Mouse (Mus musculus) kidney, postnatal 0 days (tissue): ENCODE results near the gene Fam129a. TPM values are rescaled to one million over a fixed set of nuclear protein-coding genes. Genes with fewer than 3 reads are reported as not detected.

ENCODE experiments used
- ATAC-seq: fragments of 200-750 bp; cut with Nextera tagmentation; replicated peaks from 2 replicates; pipeline ENCODE4 v1.8.0; 2017; ENCODE audit warnings: low read depth, moderate number of reproducible peaks, moderate TSS enrichment, moderate library complexity; ENCODE audit not compliant: low FRiP score
- DNase-seq: peaks from one replicate; pipeline ENCODE4 v3.0.0-alpha.2; 2016; ENCODE audit warnings: low spot score
- H3K27ac ChIP-seq: fragments of 300-500 bp; sonication (generic); 2 replicates; pipeline ENCODE4 v1.5.1; 2014; ENCODE audit warnings: mild to moderate bottlenecking
- H3K27me3 ChIP-seq: fragments of 300-500 bp; sonication (generic); 2 replicates; pipeline ENCODE4 v1.6.1; 2014; ENCODE audit warnings: low read length, mixed read lengths; ENCODE audit not compliant: insufficient read depth
- H3K36me3 ChIP-seq: fragments of 300-500 bp; sonication (generic); 2 replicates; pipeline ENCODE4 v1.6.1; 2014; ENCODE audit warnings: low read length, mixed read lengths; ENCODE audit not compliant: insufficient read depth
- H3K4me1 ChIP-seq: fragments of 300-500 bp; sonication (generic); replicated peaks from 2 replicates; pipeline ENCODE4 v1.6.1; 2014; ENCODE audit warnings: antibody characterized with exemption, low read length, mixed read lengths; ENCODE audit not compliant: insufficient read depth
- H3K4me2 ChIP-seq: fragments of 300-500 bp; sonication (generic); 2 replicates; pipeline ENCODE4 v1.6.1; 2014; ENCODE audit warnings: mild to moderate bottlenecking, low read length, moderate library complexity, mixed read lengths
- H3K4me3 ChIP-seq: fragments of 300-500 bp; sonication (generic); replicated peaks from 2 replicates; pipeline ENCODE4 v1.5.1; 2014; ENCODE audit warnings: low read depth, low read length
- H3K9ac ChIP-seq: fragments of 300-500 bp; sonication (generic); 2 replicates; pipeline ENCODE4 v1.6.1; 2014; ENCODE audit warnings: low read depth, low read length
- H3K9me3 ChIP-seq: fragments of 300-500 bp; sonication (generic); replicated peaks from 2 replicates; pipeline ENCODE4 v1.6.1; 2016; ENCODE audit warnings: low read length, inconsistent platforms, mixed read lengths
- CTCF ChIP-seq: IDR thresholded peaks from 2 replicates; pipeline ENCODE4 v1.5.1; 2016; ENCODE audit warnings: antibody characterized with exemption, low read depth, mild to moderate bottlenecking, moderate library complexity
- WGBS: fragments of 180-500 bp; shearing (Covaris S2); extraction: QIAGEN DNeasy Blood & Tissue Kit; methylation state at CpG from one replicate; pipeline ENCODE4 v1.1.7; 2014; 5-methylcytosine and 5-hydroxymethylcytosine counted together
- polyA plus RNA-seq: library from polyadenylated mRNA; unstranded; fragments of >200 nt; fragmentation: Nextera tagmentation; extraction: Ambion mirVana; gene quantifications from 2 replicates; pipeline ENCODE4 v1.2.1, GENCODE M21; 2015

The Fam129a gene
- polyA plus RNA-seq, 1 experiment from 2014 or later, result 12.6 TPM

DNA sequence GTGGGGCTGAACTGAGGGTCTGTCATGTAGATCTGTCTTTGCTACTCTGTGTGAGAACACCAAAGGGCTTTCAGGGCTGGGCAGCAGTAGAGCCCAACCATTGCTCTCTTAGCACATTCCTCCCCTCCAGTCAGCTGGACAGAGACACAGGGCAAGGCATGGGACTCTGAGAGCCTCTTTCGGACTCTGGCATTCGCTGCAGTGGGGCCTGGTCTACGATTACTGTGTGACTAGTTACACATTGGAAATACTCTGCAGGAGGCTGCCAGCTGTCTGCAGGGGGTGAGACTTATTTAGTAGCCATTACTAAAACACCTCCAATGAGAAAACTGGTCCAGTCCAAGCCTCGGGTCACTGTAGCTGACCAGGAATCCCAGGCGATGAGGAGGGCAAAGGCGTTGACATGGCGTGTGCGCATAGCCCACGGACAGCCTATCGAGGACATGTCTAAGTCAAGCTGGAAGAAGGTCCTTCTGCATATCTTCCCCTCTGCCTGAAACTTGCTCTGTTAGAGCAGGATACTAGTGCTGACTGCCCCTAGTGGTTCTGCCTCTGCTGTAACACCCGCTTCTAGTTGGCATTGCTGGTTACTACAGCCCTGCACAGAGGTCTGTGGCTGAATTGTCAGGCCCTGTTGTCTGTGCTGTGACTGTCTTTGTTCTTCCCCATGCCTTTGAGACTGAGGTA, 145.2 kb downstream of the Fam129a start:
- no peak overlapping the region for H3K4me2 ChIP-seq
- WGBS, result 65% methylated on average over 11 of the region's 11 CpGs
- no peaks in the 10 kb centered on the region; the same call in 1 of the 2 replicates for H3K4me1 ChIP-seq
- DNase-seq, result peak; percentile 79
- no peak overlapping the region for H3K4me3 ChIP-seq
- peak; percentile 97 for ATAC-seq
- no peaks in the 10 kb centered on the region for H3K9me3 ChIP-seq
- peak; percentile 56 for TF ChIP-seq CTCF
- H3K36me3 ChIP-seq, result no peaks in the 10 kb centered on the region
- no peaks in the 10 kb centered on the region for H3K27me3 ChIP-seq
- H3K9ac ChIP-seq, result no peak overlapping the region
- H3K27ac ChIP-seq, result peak overlapping the region; percentile 75

DNA sequence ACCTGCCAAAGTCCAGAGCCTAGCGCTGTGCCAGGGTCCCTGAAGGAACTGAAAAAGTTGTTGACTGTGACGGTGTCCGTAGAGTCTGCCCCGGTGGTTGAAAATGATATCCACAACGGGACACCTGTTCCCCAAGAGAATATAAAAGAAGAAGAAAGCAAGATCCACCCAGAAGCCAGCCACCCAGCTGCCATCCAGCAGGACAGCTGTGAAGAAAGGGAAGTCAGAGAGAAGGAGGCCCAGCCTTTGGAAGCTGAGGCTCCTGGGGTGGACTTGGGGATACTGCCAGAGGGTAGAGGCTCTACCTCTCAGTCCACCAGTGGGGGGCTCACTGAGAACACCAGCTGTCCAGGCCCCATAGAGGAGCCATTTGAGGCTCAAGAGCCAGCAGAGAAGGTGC, 146.6 kb downstream of the Fam129a start:
- WGBS, result 89% methylated on average over 5 of the region's 5 CpGs
- H3K9me3 ChIP-seq, result no peaks in the 10 kb centered on the region
- no peak for ATAC-seq
- no peaks in the 10 kb centered on the region for H3K36me3 ChIP-seq
- no peak overlapping the region for H3K9ac ChIP-seq
- no peak overlapping the region for H3K4me2 ChIP-seq
- no peaks in the 10 kb centered on the region for H3K27me3 ChIP-seq
- no peak overlapping the region for H3K4me3 ChIP-seq
- no peak overlapping the region for H3K27ac ChIP-seq
- DNase-seq, result no peak
- TF ChIP-seq CTCF, result no peak
- H3K4me1 ChIP-seq, result no peaks in the 10 kb centered on the region; the same call in 1 of the 2 replicates

DNA sequence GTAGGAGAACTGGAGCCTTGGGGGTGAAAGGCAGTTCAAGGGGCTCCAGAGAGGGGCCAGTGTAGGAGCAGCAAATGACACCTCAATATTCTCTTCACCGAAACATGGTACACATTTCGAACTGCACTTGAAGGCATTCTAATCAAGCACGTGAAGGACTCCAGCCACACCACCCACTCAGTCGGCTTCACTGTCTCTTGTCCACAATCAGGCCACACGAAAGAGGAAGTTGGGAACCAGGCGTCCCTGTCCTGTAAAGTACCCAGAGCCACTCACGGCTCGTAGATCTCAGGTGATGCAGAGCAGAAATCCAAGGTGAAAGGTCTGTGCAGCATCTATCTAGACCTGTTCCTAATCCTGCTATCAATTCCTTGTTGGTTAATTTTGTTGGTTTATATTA, 147.6 kb downstream of the Fam129a start:
- no peak overlapping the region for H3K4me2 ChIP-seq
- no peaks in the 10 kb centered on the region for H3K36me3 ChIP-seq
- H3K4me1 ChIP-seq, result no peaks in the 10 kb centered on the region; the same call in 1 of the 2 replicates
- no peak overlapping the region for H3K4me3 ChIP-seq
- no peaks in the 10 kb centered on the region for H3K9me3 ChIP-seq
- 87% methylated on average over 8 of the region's 8 CpGs for WGBS
- no peak overlapping the region for H3K27ac ChIP-seq
- ATAC-seq (no peak), DNase-seq (no peak)
- H3K9ac ChIP-seq, result no peak overlapping the region
- no peaks in the 10 kb centered on the region for H3K27me3 ChIP-seq
- no peak for TF ChIP-seq CTCF

DNA sequence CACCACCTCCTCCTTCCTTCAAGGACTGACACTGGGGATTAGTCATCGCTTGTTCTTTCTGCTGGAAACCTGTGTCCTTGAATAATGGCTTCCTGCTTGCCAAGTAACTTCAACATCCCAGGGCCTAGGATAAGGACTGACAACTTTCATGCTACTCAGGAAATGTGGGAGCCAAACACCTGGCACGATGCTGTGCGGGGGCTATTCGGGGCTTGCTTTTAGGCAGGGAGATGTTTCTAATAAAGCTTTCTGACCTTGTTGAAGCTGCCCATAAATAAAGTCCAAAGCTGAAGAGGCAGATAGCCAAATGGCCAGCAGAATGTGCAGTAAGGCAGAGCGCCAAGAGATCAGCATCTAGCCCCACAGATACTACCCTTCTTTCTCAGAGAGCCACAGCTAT, 148.9 kb downstream of the Fam129a start:
- no peak overlapping the region for H3K4me3 ChIP-seq

DNA sequence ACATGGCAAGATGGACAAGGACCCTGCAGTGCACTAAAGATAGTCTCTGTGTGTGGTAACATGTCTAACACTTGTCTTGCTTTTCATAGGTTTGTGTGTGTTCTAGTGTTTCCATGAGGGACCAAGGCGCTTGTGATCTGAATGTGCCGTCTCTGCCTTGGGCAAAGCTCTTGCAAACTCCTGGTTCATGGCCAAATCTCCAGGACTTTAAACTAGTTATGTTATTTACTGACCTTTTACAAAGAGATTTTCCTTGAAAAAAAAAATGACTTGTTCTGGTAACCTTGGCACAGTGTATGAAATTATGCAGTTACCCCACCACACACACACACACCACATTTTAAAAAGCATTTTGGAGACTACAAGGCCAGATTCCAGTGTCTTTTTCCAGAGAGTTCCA, 149.6 kb downstream of the Fam129a start:
- H3K27ac ChIP-seq, result no peak overlapping the region
- DNase-seq (no peak), ATAC-seq (no peak)
- whole genome bisulfite sequencing, result 81% methylated on average over 2 of the region's 2 CpGs
- H3K4me1 ChIP-seq, result no peaks in the 10 kb centered on the region; the same call in 1 of the 2 replicates
- no peaks in the 10 kb centered on the region for H3K36me3 ChIP-seq
- no peak overlapping the region for H3K4me3 ChIP-seq
- H3K9me3 ChIP-seq, result no peaks in the 10 kb centered on the region
- H3K27me3 ChIP-seq, result no peaks in the 10 kb centered on the region
- H3K4me2 ChIP-seq, result no peak overlapping the region
- no peak for TF ChIP-seq CTCF
- H3K9ac ChIP-seq, result no peak overlapping the region

More for the DNA sequence above, 148.9 kb downstream of the Fam129a start:
- H3K27ac ChIP-seq, result no peak overlapping the region
- H3K36me3 ChIP-seq, result no peaks in the 10 kb centered on the region
- no peak for TF ChIP-seq CTCF
- no peak overlapping the region for H3K4me2 ChIP-seq
- ATAC-seq (no peak), DNase-seq (no peak)
- no peaks in the 10 kb centered on the region for H3K27me3 ChIP-seq
- WGBS, result 50% methylated on average over 5 of the region's 5 CpGs
- H3K4me1 ChIP-seq, result no peaks in the 10 kb centered on the region; the same call in 1 of the 2 replicates
- H3K9me3 ChIP-seq, result no peaks in the 10 kb centered on the region
- no peak overlapping the region for H3K9ac ChIP-seq

DNA sequence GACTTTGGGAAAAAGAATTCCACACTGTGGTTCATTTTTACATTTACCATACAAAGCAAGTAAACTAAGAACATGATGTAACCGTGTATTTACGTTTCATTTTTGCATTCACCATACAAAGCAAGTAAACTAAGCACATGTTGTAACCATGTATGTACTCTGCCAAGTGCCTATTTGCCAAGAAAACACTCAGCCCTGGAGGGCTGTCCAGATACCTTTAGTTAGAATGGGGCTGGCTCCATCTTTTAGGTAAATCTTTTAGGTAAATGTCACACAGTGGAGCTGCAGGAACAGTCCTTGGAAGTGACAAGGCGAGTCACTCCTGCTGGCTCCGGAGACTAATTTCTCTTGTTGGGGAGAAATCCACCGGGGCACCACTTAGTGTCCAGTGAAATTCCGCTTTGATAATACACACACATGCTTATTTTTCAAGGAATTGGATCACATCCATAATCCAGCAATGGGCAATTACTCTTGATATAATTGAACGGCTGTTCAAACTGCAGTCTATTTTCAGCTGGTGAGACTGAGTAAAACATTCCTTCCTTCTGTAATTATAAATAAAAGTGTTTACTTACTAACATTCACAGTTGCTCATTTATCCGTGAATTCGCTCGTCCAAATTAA, 150.5 kb downstream of the Fam129a start:
- Histone ChIP-seq H3K9ac (no peak overlapping the region), H3K4me2 (no peak overlapping the region), H3K4me3 (no peak overlapping the region), H3K27ac (no peak overlapping the region), H3K9me3 (no peaks in the 10 kb centered on the region), H3K36me3 (no peaks in the 10 kb centered on the region), H3K4me1 (no peaks in the 10 kb centered on the region; the same call in 1 of the 2 replicates), H3K27me3 (no peaks in the 10 kb centered on the region)
- no peak for DNase-seq
- 77% methylated on average over 10 of the region's 10 CpGs for WGBS
- ATAC-seq, result no peak
- TF ChIP-seq CTCF, result no peak
